ENCODE assay signal across 19 mouse cellular contexts in genomic region chr10:73938989-73939388, GRCm38 (mm10).
"Had no signal": no experiment of that assay in that cellular context is flagged by ENCODE, and none has a peak within 500 bp of the region (broad histone marks: within the 10 kb centered on the region; RNA-seq: fewer than 3 reads in every experiment).

No protein-coding gene starts in this region.

- H3K9ac ChIP-seq: intestine, embryonic 15.5 days; limb, embryonic 12.5 days; limb, embryonic 15.5 days; liver, embryonic 14.5 days; liver, postnatal 0 days; lung, embryonic 14.5 days; stomach, embryonic 15.5 days had no signal

- H3K9me3 ChIP-seq: intestine, embryonic 15.5 days; limb, embryonic 12.5 days; limb, embryonic 15.5 days; stomach, embryonic 15.5 days had no signal

- H3K36me3 ChIP-seq: intestine, embryonic 15.5 days; limb, embryonic 12.5 days; limb, embryonic 15.5 days; stomach, embryonic 15.5 days had no signal

- H3K4me1 ChIP-seq: intestine, embryonic 15.5 days; limb, embryonic 12.5 days; limb, embryonic 15.5 days; stomach, embryonic 15.5 days had no signal

- H3K4me3 ChIP-seq: intestine, embryonic 15.5 days; limb, embryonic 12.5 days; limb, embryonic 15.5 days; stomach, embryonic 15.5 days had no signal

- H3K27me3 ChIP-seq: intestine, embryonic 15.5 days; limb, embryonic 12.5 days; limb, embryonic 15.5 days; stomach, embryonic 15.5 days had no signal

- DNase-seq: kidney, adult 18-20 months; kidney, adult 9 months; kidney, postnatal 14 days; kidney, postnatal 4 days; left cerebral cortex, postnatal 4 days; liver, postnatal 0 days; lung, embryonic 14.5 days; retina, postnatal 1 day; right cerebral cortex, postnatal 25 days; spleen, adult 18-20 months; thymus, postnatal 25 days had no signal

- ATAC-seq: intestine, embryonic 15.5 days; liver, postnatal 0 days; lung, postnatal 0 days had no signal

- H3K27ac ChIP-seq: intestine, embryonic 15.5 days; limb, embryonic 12.5 days; limb, embryonic 15.5 days; liver, embryonic 14.5 days; macrophage; stomach, embryonic 15.5 days had no signal

- H3K4me2 ChIP-seq: intestine, embryonic 15.5 days; limb, embryonic 12.5 days; limb, embryonic 15.5 days; liver, embryonic 11.5 days; lung, embryonic 14.5 days; stomach, embryonic 15.5 days had no signal
